Mouse (Mus musculus) spleen, adult 2 months (tissue): ENCODE results near the gene Rhoh.

Experiments
- CTCF ChIP-seq: fragments of 200-500 bp; IDR thresholded peaks from 2 replicates; pipeline ENCODE4 v1.5.1; 2011; ENCODE audit warnings: mild to moderate bottlenecking, inconsistent platforms; ENCODE audit not compliant: insufficient read depth, insufficient read length, insufficient replicate concordance; ENCODE audit errors: extremely low read depth
- POLR2A ChIP-seq: fragments of 200-500 bp; IDR thresholded peaks from 2 replicates; pipeline ENCODE4 v1.6.1; 2011; ENCODE audit warnings: low read depth, low read length, inconsistent platforms

DNA sequence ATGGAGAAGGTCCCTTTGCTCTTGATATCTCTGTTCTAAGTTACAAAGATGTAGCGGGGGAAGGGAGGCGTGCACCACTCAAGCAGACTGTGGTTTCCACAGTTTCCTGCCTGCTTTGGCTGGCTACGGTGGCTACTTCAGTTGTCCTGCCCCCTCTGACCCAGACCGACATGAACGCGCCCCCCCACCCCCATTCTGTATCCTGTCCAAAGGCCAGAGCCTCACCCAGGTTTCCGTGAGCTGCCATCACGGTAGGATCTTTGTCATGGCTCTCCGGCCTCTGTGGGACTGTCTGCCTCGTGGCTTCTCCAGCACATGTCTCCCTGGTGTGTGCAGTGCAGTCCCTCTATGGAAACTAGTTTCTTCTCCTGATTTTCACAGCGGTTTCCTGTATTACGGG is 58.3 kb downstream of the Rhoh start:
- TF ChIP-seq POLR2A: no peak
- TF ChIP-seq CTCF: no peak
